Mouse (Mus musculus) limb, embryonic 15.5 days (tissue): Measurements from ENCODE around the gene Gm17657. TPM values are rescaled to one million over a fixed set of nuclear protein-coding genes. Genes with fewer than 3 reads are reported as not detected.
A peak's percentile ranks its signal among the peaks of the same experiment; 100 is the strongest.
"Not testable (repeated sequence)": the region's sequence is repeated elsewhere in the genome, so short reads cannot be mapped to it uniquely, and the experiment has no call there.

Source experiments
- ATAC-seq: fragments of 200-750 bp; cut with Nextera tagmentation; 2 replicates; pipeline ENCODE4 v1.8.0; 2017; ENCODE audit warnings: low read depth, moderate TSS enrichment; ENCODE audit not compliant: insufficient number of reproducible peaks, low FRiP score, low TSS enrichment
- H3K27ac ChIP-seq: fragments of 300-500 bp; sonication (generic); 2 replicates; pipeline ENCODE4 v1.5.1; 2015; ENCODE audit warnings: moderate library complexity, mild to moderate bottlenecking, inconsistent platforms
- H3K27me3 ChIP-seq: fragments of 300-500 bp; sonication (generic); 2 replicates; pipeline ENCODE4 v1.6.1; 2015; ENCODE audit warnings: inconsistent platforms
- H3K36me3 ChIP-seq: fragments of 300-500 bp; sonication (generic); 2 replicates; pipeline ENCODE4 v1.6.1; 2015; ENCODE audit warnings: inconsistent platforms
- H3K4me1 ChIP-seq: fragments of 300-500 bp; sonication (generic); 2 replicates; pipeline ENCODE4 v1.6.1; 2015; ENCODE audit warnings: inconsistent platforms
- H3K4me2 ChIP-seq: fragments of 300-500 bp; sonication (generic); 2 replicates; pipeline ENCODE4 v1.6.1; 2015; ENCODE audit warnings: mild to moderate bottlenecking, inconsistent platforms
- H3K4me3 ChIP-seq: fragments of 300-500 bp; sonication (generic); 2 replicates; pipeline ENCODE4 v1.5.1; 2015; ENCODE audit warnings: mild to moderate bottlenecking, inconsistent platforms
- H3K9ac ChIP-seq: fragments of 300-500 bp; sonication (generic); 2 replicates; pipeline ENCODE4 v1.6.1; 2015; ENCODE audit warnings: inconsistent platforms
- H3K9me3 ChIP-seq: fragments of 300-500 bp; sonication (generic); 2 replicates; pipeline ENCODE4 v1.6.1; 2016; ENCODE audit warnings: inconsistent platforms
- WGBS: fragments of 180-500 bp; shearing (Covaris S2); methylation state at CpG from one replicate; pipeline ENCODE4 v1.1.7; 2015; 5-methylcytosine and 5-hydroxymethylcytosine counted together
- polyA plus RNA-seq: library from polyadenylated mRNA; unstranded; fragments of >200 nt; fragmentation: Nextera tagmentation; extraction: Ambion mirVana; gene quantifications from 2 replicates; pipeline ENCODE4 v1.2.1, GENCODE M21; 2015

Gm17657 gene
- polyA plus RNA-seq, 1 experiment from 2014 or later: not detected

DNA sequence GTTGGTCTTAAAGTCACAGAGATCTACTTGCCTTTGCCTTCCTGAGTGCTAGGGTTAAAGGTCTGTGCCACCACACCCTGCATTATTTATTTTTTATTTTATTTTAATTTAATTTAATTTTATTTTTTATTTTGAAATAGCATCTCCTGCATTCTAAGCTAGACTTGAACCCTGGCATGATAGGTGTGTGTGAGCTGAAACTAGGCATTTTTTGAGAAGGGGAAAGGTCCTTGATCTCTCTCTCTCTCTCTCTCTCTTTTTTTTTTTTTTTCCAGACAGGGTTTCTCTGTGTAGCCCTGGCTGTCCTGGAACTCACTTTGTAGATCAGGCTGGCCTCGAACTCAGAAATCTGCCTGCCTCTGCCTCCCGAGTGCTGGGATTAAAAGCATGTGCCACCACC is 50.5 kb downstream of the Gm17657 start:
- H3K4me1 ChIP-seq: peaks cover 15% of the 10 kb centered on the region
- not testable (repeated sequence) for ATAC-seq, H3K9me3 ChIP-seq, H3K4me2 ChIP-seq, H3K27ac ChIP-seq, H3K9ac ChIP-seq, H3K27me3 ChIP-seq, H3K36me3 ChIP-seq, H3K4me3 ChIP-seq
- WGBS: 93% methylated on average over 2 of the region's 2 CpGs

DNA sequence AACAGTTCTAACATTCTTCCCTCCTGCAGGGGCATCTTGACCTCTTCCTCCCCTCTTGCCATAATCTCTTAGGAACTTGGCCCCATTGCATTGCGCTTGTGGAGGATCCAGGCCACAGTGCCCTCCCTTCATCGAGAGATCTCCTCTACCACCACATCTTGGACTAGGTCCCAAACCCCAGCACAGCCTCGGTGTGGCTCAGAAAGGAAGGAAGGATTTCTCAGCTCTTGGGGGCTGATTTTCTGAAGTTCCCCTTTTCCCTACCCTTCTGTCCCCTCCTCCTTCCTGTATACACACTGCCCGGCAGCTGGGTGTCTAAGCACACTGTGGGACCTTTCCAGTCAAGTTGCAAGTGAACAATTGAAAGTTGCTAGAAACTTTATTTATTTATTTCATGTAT is 51.4 kb downstream of the Gm17657 start:
- H3K9me3 ChIP-seq: no peaks in the 10 kb centered on the region
- H3K4me1 ChIP-seq: peaks cover 20% of the 10 kb centered on the region
- H3K4me2 ChIP-seq: no peak overlapping the region
- H3K9ac ChIP-seq: no peak overlapping the region
- no peak overlapping the region for H3K27ac ChIP-seq
- ATAC-seq: no peak
- H3K36me3 ChIP-seq: peaks cover 13% of the 10 kb centered on the region
- WGBS: 49% methylated on average over 4 of the region's 4 CpGs
- H3K4me3 ChIP-seq: no peak overlapping the region
- H3K27me3 ChIP-seq: no peaks in the 10 kb centered on the region

DNA sequence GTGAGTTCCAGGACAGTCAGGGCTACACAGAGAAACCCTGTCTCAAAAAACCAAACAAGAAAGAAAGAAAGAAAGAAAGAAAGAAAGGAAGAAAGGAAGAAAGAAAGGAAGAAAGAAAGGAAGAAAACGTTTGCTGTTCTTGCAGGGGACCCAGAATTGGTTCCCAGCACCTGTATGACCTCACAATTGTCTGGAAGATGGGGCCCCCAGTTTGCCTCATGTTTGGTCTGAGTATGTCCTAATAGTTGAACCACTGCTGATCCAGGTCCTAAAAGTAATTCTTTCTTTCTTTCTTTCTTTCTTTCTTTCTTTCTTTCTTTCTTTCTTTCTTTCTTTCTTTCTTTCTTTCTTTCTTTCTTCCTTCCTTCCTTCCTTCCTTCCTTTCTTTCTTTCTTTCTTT is 52.0 kb downstream of the Gm17657 start:
- H3K27me3 ChIP-seq: not testable (repeated sequence)

DNA sequence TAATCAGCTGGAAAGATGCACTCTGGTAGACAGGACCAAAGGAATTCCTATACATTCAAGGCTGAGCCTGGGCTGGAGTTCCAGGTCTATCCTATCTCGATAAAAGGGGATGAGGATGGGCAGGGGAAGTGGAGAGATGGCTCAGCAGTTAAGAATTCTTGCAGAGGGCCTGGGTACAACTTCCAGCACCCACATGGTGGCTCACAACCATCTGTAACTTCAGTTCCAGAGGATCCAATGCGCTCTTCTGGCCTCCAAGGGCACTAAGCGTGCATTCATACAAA is 52.4 kb downstream of the Gm17657 start:
- peaks cover 13% of the 10 kb centered on the region for H3K36me3 ChIP-seq
- no peak overlapping the region for H3K4me3 ChIP-seq
- H3K9me3 ChIP-seq: no peaks in the 10 kb centered on the region
- H3K9ac ChIP-seq: no peak overlapping the region
- no peak overlapping the region for H3K4me2 ChIP-seq
- no peak for ATAC-seq
- H3K27ac ChIP-seq: no peak overlapping the region
- no peaks in the 10 kb centered on the region for H3K27me3 ChIP-seq
- peaks cover 18% of the 10 kb centered on the region for H3K4me1 ChIP-seq
- WGBS: 91% methylated on average over 3 of the region's 3 CpGs

More for the DNA sequence above, 52.0 kb downstream of the Gm17657 start:
- not testable (repeated sequence) for H3K9ac ChIP-seq, H3K9me3 ChIP-seq, ATAC-seq, H3K4me3 ChIP-seq, H3K27ac ChIP-seq, H3K4me2 ChIP-seq
- 70% methylated on average over 1 of the region's 1 CpGs for WGBS
- Histone ChIP-seq H3K4me1 (peaks cover 18% of the 10 kb centered on the region), H3K36me3 (peaks cover 13% of the 10 kb centered on the region)

DNA sequence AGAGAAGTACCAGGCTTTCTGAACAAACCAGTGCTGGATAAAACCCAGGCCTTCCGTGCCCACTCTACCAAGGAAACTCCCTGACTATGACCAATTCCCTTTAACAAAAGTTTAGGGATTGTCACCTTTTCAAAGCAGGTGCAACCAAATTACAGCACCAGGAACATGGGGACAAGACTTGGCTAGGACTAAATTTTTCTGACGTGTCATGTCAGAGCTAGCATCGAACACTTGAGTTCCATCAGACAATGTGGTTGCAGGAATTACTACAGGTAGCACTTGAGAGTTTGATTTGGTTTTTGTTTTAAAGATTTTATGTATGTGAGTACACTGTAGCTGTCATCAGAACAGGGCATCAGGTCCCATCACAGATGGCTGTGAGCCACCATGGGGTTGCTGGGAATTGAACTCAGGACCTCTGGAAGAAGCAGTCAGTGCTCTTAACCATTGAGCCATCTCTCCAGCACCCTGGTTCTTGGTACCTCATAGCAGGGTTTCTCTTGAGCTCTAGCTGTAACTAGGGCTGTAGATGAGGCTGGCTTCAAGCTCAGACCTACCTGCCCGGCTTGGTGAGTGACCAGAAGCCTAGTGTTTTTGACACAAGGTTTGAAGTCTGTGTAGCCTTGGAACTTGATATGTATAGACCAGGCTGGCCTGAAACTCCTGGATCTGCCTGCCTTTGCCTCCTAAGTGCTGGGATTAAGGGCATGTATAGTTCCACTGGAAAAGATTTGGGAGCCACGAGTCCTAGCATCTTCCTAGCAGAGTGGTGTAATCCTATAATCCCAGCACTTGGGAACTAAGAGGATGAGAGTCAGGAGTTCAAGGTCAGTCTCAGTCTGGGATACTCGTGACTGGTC is 53.0 kb downstream of the Gm17657 start:
- no peaks in the 10 kb centered on the region for H3K27me3 ChIP-seq
- H3K36me3 ChIP-seq: peaks cover 13% of the 10 kb centered on the region
- H3K9me3 ChIP-seq: no peaks in the 10 kb centered on the region
- ATAC-seq: no peak
- H3K4me3 ChIP-seq: no peak overlapping the region
- no peak overlapping the region for H3K4me2 ChIP-seq
- no peak overlapping the region for H3K9ac ChIP-seq
- WGBS: 78% methylated on average over 6 of the region's 6 CpGs
- H3K4me1 ChIP-seq: peaks cover 23% of the 10 kb centered on the region
- H3K27ac ChIP-seq: no peak overlapping the region

DNA sequence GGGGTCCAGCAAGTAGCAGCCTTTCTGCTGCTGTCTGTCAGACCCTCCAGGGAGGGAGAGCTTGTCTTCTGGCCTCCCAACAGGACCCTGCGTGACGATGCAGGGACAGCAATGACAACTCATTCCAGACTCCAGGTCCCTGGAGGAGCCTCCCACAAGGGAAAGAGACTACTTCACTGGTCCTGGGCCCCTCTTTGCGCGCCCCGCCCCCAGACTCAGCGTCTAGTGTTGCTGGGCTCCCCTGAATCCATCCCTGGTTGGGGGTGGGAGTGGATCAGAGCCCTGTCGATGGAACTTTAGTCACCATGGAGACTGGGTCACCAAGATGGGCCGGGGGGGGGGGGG is 54.7 kb downstream of the Gm17657 start:
- ATAC-seq: no peak
- Histone ChIP-seq H3K27me3 (no peaks in the 10 kb centered on the region), H3K4me1 (peaks cover 23% of the 10 kb centered on the region), H3K36me3 (peaks cover 13% of the 10 kb centered on the region), H3K27ac (no peak overlapping the region), H3K4me2 (no peak overlapping the region), H3K9ac (no peak overlapping the region), H3K9me3 (no peaks in the 10 kb centered on the region), H3K4me3 (no peak overlapping the region)
- WGBS: 66% methylated on average over 8 of the region's 8 CpGs

DNA sequence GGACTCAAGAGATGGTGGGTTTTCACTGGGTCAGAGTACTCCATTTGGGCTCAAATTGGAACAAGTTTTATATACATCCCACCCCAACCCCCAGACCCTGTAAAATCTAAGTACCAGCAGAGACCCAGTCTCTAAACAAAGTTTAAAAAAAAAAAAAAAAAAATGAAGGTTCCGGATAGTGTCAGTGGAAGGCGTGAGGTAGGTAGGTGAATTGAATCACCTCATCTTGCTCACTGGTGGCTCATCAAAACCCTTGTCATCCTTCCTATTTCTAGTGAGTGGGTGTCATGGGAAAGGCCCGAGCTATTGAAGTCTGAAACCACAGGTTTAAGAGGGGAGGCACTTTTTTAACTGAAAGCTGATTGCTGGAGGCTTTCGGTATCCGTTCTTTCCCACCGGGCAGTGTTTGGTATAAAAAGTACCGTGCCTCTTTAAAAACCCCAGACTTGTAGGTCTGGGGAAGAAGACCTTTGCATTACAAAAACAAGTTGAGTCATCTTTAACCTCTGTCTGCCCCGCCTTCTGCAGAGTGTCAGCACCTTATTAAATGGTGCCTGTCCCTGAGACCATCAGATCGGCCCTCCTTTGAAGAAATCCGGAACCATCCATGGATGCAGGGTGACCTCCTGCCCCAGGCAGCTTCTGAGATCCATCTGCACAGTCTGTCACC is 55.2 kb downstream of the Gm17657 start:
- no peaks in the 10 kb centered on the region for H3K27me3 ChIP-seq
- H3K9me3 ChIP-seq: no peaks in the 10 kb centered on the region
- H3K4me3 ChIP-seq: no peak overlapping the region
- no peak overlapping the region for H3K4me2 ChIP-seq
- H3K4me1 ChIP-seq: peaks cover 25% of the 10 kb centered on the region
- no peak overlapping the region for H3K9ac ChIP-seq
- peaks cover 13% of the 10 kb centered on the region for H3K36me3 ChIP-seq
- 72% methylated on average over 10 of the region's 10 CpGs for WGBS
- ATAC-seq: no peak
- no peak overlapping the region for H3K27ac ChIP-seq

DNA sequence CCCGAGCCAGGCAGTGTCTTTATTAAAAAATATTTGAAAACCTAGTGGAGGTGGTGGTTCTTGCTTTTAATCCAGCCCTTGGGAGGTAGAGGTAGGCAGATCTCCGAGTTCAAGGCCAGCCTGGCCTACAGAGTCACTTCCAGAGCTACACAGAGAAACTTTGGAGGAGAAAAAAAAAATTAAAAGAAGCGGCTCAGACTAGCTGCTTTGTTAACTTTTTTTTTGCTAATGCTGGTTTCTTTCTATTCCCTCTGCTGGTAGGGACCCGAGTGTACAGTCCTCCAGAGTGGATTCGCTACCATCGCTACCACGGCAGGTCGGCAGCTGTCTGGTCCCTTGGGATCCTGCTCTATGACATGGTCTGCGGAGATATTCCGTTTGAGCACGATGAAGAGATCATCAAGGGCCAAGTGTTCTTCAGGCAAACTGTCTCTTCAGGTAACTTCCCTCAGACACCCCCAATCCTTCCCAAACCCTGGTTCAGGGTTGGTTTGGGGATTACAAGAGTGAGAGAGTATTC is 55.9 kb downstream of the Gm17657 start:
- H3K4me2 ChIP-seq: peak overlapping the region; percentile 87; the same call in 1 of the 2 replicates
- peak overlapping the region; percentile 97; the same call in 1 of the 2 replicates for H3K4me3 ChIP-seq
- peak overlapping the region; percentile 90 for H3K27ac ChIP-seq
- peaks cover 13% of the 10 kb centered on the region for H3K36me3 ChIP-seq
- H3K9me3 ChIP-seq: no peaks in the 10 kb centered on the region
- 73% methylated on average over 11 of the region's 11 CpGs for WGBS
- no peak for ATAC-seq
- H3K27me3 ChIP-seq: no peaks in the 10 kb centered on the region
- H3K9ac ChIP-seq: peak overlapping the region; percentile 14; the same call in 1 of the 2 replicates
- peaks cover 25% of the 10 kb centered on the region for H3K4me1 ChIP-seq

DNA sequence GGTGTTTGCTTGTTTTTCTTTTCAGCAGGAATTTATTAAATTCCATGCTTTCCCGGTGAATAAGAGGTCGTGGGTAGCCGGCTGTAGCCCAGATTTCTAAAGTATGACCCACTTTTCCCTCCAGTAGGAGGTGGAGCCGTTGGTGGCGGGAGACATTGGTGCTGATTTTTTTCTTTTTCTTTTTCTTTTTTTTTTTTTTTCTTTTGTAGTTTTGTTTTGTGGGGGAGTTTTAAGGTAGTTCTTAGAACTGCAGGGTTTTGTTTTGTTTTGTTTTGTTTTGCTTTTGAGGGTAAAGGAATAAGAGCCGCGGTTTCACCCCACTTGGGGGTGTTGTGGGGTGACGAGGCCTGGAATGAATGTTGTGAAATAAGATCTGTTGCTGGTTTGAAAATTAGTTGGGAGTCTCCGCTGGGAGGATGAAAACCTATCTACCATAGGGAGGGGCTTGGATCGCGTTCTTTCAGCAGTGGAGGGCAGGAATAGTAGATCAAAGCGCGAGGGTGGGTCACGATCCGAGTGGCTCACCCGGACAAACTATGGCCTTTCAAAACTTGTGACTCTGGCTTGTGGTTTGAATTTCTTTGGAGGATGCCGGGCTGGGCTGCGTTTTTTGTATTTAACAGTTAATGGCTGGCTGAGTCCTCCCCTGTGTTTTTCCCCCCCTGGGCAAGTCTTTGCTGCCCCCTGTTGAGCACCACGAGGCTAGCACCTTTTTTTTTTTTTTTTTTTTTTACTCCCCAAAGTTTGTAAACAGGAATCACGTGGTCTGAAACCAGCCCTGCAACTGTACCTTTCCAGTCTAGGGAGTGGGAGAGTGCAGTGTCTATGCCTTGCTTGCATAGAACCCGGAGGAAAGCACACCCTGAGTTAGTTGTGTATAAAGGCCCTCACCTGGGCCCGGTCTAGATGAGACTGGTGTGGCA is 56.9 kb downstream of the Gm17657 start:
- peak overlapping the region; percentile 87 for H3K4me2 ChIP-seq
- H3K9ac ChIP-seq: peak overlapping the region; percentile 87
- H3K27me3 ChIP-seq: no peaks in the 10 kb centered on the region
- H3K9me3 ChIP-seq: no peaks in the 10 kb centered on the region
- H3K36me3 ChIP-seq: peaks cover 13% of the 10 kb centered on the region
- ATAC-seq: no peak
- peaks cover 23% of the 10 kb centered on the region for H3K4me1 ChIP-seq
- WGBS: 1% methylated on average over 22 of the region's 22 CpGs
- H3K27ac ChIP-seq: peak overlapping the region; percentile 90
- H3K4me3 ChIP-seq: peak overlapping the region; percentile 97

DNA sequence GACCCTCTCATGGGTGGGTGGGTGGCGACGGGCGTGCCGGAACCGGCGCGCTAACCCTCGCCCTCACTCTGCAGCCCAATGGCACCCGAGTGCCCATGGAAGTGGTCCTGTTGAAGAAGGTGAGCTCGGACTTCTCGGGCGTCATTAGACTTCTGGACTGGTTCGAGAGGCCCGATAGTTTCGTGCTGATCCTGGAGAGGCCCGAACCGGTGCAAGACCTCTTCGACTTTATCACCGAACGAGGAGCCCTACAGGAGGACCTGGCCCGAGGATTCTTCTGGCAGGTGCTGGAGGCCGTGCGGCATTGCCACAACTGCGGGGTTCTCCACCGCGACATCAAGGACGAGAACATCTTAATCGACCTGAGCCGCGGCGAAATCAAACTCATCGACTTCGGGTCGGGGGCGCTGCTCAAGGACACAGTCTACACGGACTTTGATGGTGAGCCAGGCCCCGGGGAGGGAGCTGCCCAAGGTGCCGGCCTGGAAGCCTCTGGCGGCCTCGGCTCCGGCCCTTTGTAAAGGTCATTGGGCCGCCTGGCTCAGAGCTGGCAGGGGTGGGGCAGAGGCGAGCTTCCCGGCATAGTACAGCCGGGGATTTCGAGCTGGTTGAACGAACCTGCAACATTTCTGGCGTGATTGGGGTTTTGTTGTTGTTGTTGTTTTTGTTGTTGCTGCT is 57.7 kb downstream of the Gm17657 start:
- H3K9ac ChIP-seq: peak overlapping the region; percentile 87
- H3K4me3 ChIP-seq: peak overlapping the region; percentile 97
- WGBS: under 1% methylated on average over 48 of the region's 48 CpGs
- ATAC-seq: no peak
- peaks cover 23% of the 10 kb centered on the region for H3K4me1 ChIP-seq
- peak overlapping the region; percentile 90 for H3K27ac ChIP-seq
- peak overlapping the region; percentile 87 for H3K4me2 ChIP-seq
- H3K36me3 ChIP-seq: peaks cover 13% of the 10 kb centered on the region
- H3K27me3 ChIP-seq: no peaks in the 10 kb centered on the region
- no peaks in the 10 kb centered on the region for H3K9me3 ChIP-seq
